Mouse (Mus musculus): ENCODE data around the gene Reln.

Reln gene

GRCm38 (mm10) chr5:21934811-21935396, 409.6 kb downstream of the Reln start:
- Histone ChIP-seq H3K4me3 (replicated peaks; ENCODE audit: low read length) (no peak overlapping the region), H3K36me3 (ENCODE audit: insufficient read depth, low read length) (no peaks in the 10 kb centered on the region), H3K9me3 (ENCODE audit: low read length) (no peaks in the 10 kb centered on the region; the same call in 1 of the 2 replicates), H3K27me3 (ENCODE audit: insufficient read depth, low read length) (no peaks in the 10 kb centered on the region), H3K4me1 (replicated peaks; ENCODE audit: low read depth, low read length) (peaks cover 11% of the 10 kb centered on the region)
- TF ChIP-seq NANOG (IDR thresholded peaks at IDR 0.05; ENCODE audit: borderline replicate concordance, low read length) = no peak
- TF ChIP-seq POU5F1 (IDR thresholded peaks at IDR 0.05; ENCODE audit: borderline replicate concordance, low read length) = no peak
- no peak for TF ChIP-seq CTCF (conservative IDR thresholded peaks at IDR 0.05; ENCODE audit: low read length)

GRCm38 (mm10) chr5:21934173-21934698, 410.3 kb downstream of the Reln start:
- TF ChIP-seq NANOG (IDR thresholded peaks at IDR 0.05; ENCODE audit: borderline replicate concordance, low read length) (no peak), POU5F1 (IDR thresholded peaks at IDR 0.05; ENCODE audit: borderline replicate concordance, low read length) (no peak), CTCF (conservative IDR thresholded peaks at IDR 0.05; ENCODE audit: low read length) (no peak)
- H3K9me3 ChIP-seq (ENCODE audit: low read length) = no peaks in the 10 kb centered on the region; the same call in 1 of the 2 replicates

GRCm38 (mm10) chr5:21933340-21934075, 411.0 kb downstream of the Reln start:
- Histone ChIP-seq H3K36me3 (ENCODE audit: insufficient read depth, low read length) (no peaks in the 10 kb centered on the region), H3K4me3 (replicated peaks; ENCODE audit: low read length) (no peak overlapping the region), H3K9me3 (ENCODE audit: low read length) (peaks cover 5% of the 10 kb centered on the region; the same call in 1 of the 2 replicates), H3K27me3 (ENCODE audit: insufficient read depth, low read length) (no peaks in the 10 kb centered on the region), H3K4me1 (replicated peaks; ENCODE audit: low read depth, low read length) (peaks cover 11% of the 10 kb centered on the region)
- peak; percentile 9; the same call in 1 of the 2 replicates for TF ChIP-seq CTCF (conservative IDR thresholded peaks at IDR 0.05; ENCODE audit: low read length)
- no peak for TF ChIP-seq NANOG (IDR thresholded peaks at IDR 0.05; ENCODE audit: borderline replicate concordance, low read length)
- TF ChIP-seq POU5F1 (IDR thresholded peaks at IDR 0.05; ENCODE audit: borderline replicate concordance, low read length) = no peak

More at GRCm38 (mm10) chr5:21934173-21934698, 410.3 kb downstream of the Reln start:
- Histone ChIP-seq H3K4me3 (replicated peaks; ENCODE audit: low read length) (no peak overlapping the region), H3K4me1 (replicated peaks; ENCODE audit: low read depth, low read length) (peaks cover 11% of the 10 kb centered on the region), H3K27me3 (ENCODE audit: insufficient read depth, low read length) (no peaks in the 10 kb centered on the region), H3K36me3 (ENCODE audit: insufficient read depth, low read length) (no peaks in the 10 kb centered on the region)

GRCm38 (mm10) chr5:21931151-21931550, 413.4 kb downstream of the Reln start:
- TF ChIP-seq POU5F1 (IDR thresholded peaks at IDR 0.05; ENCODE audit: borderline replicate concordance, low read length) (no peak), NANOG (IDR thresholded peaks at IDR 0.05; ENCODE audit: borderline replicate concordance, low read length) (no peak), CTCF (conservative IDR thresholded peaks at IDR 0.05; ENCODE audit: low read length) (no peak)
- no peak overlapping the region for H3K4me3 ChIP-seq (replicated peaks; ENCODE audit: low read length)
- no peaks in the 10 kb centered on the region for H3K27me3 ChIP-seq (ENCODE audit: insufficient read depth, low read length)
- H3K4me1 ChIP-seq (replicated peaks; ENCODE audit: low read depth, low read length) = peaks cover 11% of the 10 kb centered on the region
- H3K9me3 ChIP-seq (ENCODE audit: low read length) = peaks cover 18% of the 10 kb centered on the region
- no peaks in the 10 kb centered on the region for H3K36me3 ChIP-seq (ENCODE audit: insufficient read depth, low read length)

- Histone ChIP-seq H3K27me3 (ENCODE audit: insufficient read depth, low read length) (no peaks in the 10 kb centered on the region), H3K4me3 (replicated peaks; ENCODE audit: low read length) (no peak overlapping the region), H3K9me3 (ENCODE audit: low read length) (no peaks in the 10 kb centered on the region), H3K4me1 (replicated peaks; ENCODE audit: low read depth, low read length) (peaks cover 11% of the 10 kb centered on the region), H3K36me3 (ENCODE audit: insufficient read depth, low read length) (no peaks in the 10 kb centered on the region)
- no peak for TF ChIP-seq POU5F1 (IDR thresholded peaks at IDR 0.05; ENCODE audit: borderline replicate concordance, low read length)
- TF ChIP-seq CTCF (conservative IDR thresholded peaks at IDR 0.05; ENCODE audit: low read length) = no peak
These were observed 424.2 kb downstream of the Reln start for GRCm38 (mm10) chr5:21920310-21920709.

- Histone ChIP-seq H3K4me3 (replicated peaks; ENCODE audit: low read length) (no peak overlapping the region), H3K9me3 (ENCODE audit: low read length) (no peaks in the 10 kb centered on the region), H3K36me3 (ENCODE audit: insufficient read depth, low read length) (no peaks in the 10 kb centered on the region), H3K27me3 (ENCODE audit: insufficient read depth, low read length) (no peaks in the 10 kb centered on the region), H3K4me1 (replicated peaks; ENCODE audit: low read depth, low read length) (peaks cover 16% of the 10 kb centered on the region)
- TF ChIP-seq NANOG (IDR thresholded peaks at IDR 0.05; ENCODE audit: borderline replicate concordance, low read length) (no peak), CTCF (conservative IDR thresholded peaks at IDR 0.05; ENCODE audit: low read length) (no peak), POU5F1 (IDR thresholded peaks at IDR 0.05; ENCODE audit: borderline replicate concordance, low read length) (no peak)
These were observed 425.2 kb downstream of the Reln start for GRCm38 (mm10) chr5:21919281-21919780.

- no peaks in the 10 kb centered on the region for H3K27me3 ChIP-seq (ENCODE audit: insufficient read depth, low read length)
- peaks cover 22% of the 10 kb centered on the region for H3K4me1 ChIP-seq (replicated peaks; ENCODE audit: low read depth, low read length)
- H3K36me3 ChIP-seq (ENCODE audit: insufficient read depth, low read length) = no peaks in the 10 kb centered on the region
- no peak for TF ChIP-seq POU5F1 (IDR thresholded peaks at IDR 0.05; ENCODE audit: borderline replicate concordance, low read length)
- peak; percentile 93 for TF ChIP-seq CTCF (conservative IDR thresholded peaks at IDR 0.05; ENCODE audit: low read length)
- no peak overlapping the region for H3K4me3 ChIP-seq (replicated peaks; ENCODE audit: low read length)
- no peaks in the 10 kb centered on the region for H3K9me3 ChIP-seq (ENCODE audit: low read length)
These were observed 428.5 kb downstream of the Reln start for GRCm38 (mm10) chr5:21915973-21916372.

- no peaks in the 10 kb centered on the region for H3K36me3 ChIP-seq (ENCODE audit: insufficient read depth, low read length)
- no peak for TF ChIP-seq CTCF (conservative IDR thresholded peaks at IDR 0.05; ENCODE audit: low read length)
- TF ChIP-seq NANOG (IDR thresholded peaks at IDR 0.05; ENCODE audit: borderline replicate concordance, low read length) = no peak
- no peak for TF ChIP-seq POU5F1 (IDR thresholded peaks at IDR 0.05; ENCODE audit: borderline replicate concordance, low read length)
- H3K4me1 ChIP-seq (replicated peaks; ENCODE audit: low read depth, low read length) = peaks cover 26% of the 10 kb centered on the region
- no peak overlapping the region for H3K4me3 ChIP-seq (replicated peaks; ENCODE audit: low read length)
- H3K9me3 ChIP-seq (ENCODE audit: low read length) = no peaks in the 10 kb centered on the region
- H3K27me3 ChIP-seq (ENCODE audit: insufficient read depth, low read length) = no peaks in the 10 kb centered on the region
These were observed 429.7 kb downstream of the Reln start for GRCm38 (mm10) chr5:21914776-21915175.
